Mouse (Mus musculus): ENCODE data around the gene Nfe2l2. TPM values are rescaled to one million over a fixed set of nuclear protein-coding genes. Genes with fewer than 3 reads are reported as not detected.

The Nfe2l2 gene
- polyA plus RNA-seq (2017; shearing (Covaris generic)): 95.0 TPM

GRCm38 (mm10) chr2:75704234-75705161 is at the start of gene Nfe2l2:
Nfe2l2 (minus strand) TSS chr2:75704641.

DNA sequence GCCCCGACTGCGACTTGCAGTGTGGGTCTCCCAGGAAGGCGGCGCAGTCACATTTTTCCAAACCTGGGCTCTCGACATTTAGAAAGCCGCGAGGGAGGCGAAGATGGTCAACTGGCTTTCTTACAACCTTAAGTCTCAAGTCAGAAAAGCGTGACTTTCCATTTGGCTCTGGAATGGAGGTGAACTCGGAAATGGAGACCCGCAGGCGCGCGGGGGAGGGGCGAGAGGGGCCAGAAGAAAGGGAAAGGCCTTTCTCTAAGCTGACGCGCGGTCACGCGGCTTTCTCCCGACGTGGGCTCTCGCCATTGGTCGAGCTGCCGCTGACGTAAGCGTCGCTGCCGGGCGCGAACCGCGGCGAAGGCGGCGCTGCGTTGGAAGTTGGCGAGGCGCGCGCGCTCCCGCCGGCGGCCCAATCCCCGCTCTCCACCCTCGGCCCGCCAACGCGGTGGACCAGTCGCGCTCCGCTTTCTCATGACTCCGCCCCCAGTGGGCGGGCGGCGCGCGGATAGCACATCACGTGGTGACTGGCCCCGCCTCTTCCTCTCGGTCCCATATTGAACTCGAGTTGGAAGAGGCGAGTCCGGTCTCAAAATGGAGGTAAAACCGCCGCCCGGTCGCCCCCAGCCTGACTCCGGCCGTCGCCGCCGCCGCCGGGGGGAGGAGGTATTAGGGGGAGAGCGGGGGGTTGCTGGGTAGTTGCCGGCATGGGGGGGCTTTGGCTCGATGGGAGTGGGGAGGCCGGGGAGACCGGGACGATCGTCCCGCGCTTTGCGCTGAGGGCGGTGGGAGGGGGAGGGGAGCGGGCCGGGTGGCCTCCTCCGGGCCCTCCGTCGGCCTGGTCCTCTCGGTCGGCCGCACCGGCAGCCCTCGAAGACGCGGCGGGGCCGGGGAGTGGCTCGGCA is 45.5 kb downstream of the Nfe2l2 start, which contains the start of gene Hnrnpa3:
Hnrnpa3 (plus strand) TSS at position 535 of the 902 bp plus-strand sequence.

Other genes with a start within 250 kb of the Nfe2l2 start
- 139 TPM for gene Hnrnpa3, start 45.4 kb downstream of the Nfe2l2 start, polyA plus RNA-seq (2017; shearing (Covaris generic))
- gene Agps, start 127.5 kb upstream of the Nfe2l2 start, polyA plus RNA-seq (2017; shearing (Covaris generic)): 60.5 TPM
- gene Ttc30b, start 233.9 kb upstream of the Nfe2l2 start, polyA plus RNA-seq (2017; shearing (Covaris generic)): 0.21 TPM